Mouse (Mus musculus) adrenal gland, adult (tissue): ENCODE data around the gene Mrgpre.

Source experiments
- DNase-seq, 2 experiments: peaks; one replicate each; pipeline ENCODE4 v3.0.0; 2022 to 2023; ENCODE audit warnings: low spot score in 1 of 2; ENCODE audit not compliant: inconsistent age in 2 of 2

The Mrgpre gene

DNA sequence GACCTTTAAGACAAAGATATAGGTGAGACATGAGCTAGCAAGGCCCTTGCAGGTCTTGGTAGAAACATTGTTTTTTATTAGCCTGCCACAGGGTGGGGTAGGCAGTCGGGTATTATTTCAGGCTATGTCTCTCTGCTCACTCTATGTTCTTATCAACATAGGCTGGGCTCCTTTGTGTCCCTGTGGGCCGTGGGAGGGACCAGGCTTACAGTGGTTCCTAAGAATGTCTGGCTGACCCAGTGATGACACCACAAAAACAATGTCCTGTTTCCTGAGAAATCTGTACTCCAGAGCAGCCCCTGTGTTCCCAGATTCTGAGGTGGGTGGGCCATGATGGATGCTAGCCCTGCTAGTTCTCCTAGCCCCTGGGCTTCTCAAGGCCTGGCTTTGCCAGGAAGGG, 6.9 kb downstream of the Mrgpre start:
- DNase-seq, result no peak

DNA sequence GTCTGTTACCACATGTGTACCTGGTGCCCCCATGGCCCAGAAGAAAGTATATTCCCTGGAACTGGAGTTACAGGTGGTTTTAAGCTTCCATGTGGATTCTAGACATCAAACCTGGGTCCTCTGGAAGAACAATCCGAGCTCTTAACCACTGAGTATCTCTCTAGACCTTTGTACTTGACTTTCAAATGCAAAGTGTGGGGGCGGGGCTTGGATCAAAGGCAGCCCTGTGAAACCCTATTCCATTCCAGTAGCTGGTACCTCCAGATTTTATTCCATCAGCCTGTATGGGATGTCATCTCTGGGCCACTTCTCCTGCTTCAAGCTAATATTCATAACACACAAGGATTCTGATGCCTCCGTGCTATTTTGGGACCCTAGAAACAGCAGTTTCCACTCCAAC, 8.2 kb downstream of the Mrgpre start:
- DNase-seq, result no peak

DNA sequence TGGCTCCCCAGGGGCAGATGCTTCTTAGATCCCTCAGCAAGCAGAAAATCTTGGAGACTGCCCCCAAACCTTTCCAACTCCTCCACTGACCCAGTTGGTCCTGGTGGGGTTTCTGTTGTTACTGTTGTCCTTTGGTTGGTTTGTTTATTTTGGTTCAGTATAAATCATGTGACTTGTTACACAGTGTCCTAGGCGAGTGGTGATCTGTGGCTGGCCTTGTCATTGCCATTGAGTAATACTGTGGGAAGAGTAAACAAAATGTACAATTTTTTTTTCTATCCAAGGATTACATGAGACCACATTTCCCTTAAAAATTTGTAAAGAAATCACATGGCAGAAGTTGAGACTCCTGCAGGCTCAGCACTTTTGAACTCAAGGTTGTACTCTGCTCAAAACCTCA, 14.8 kb downstream of the Mrgpre start:
- peak; percentile 9 to 66 for DNase-seq

DNA sequence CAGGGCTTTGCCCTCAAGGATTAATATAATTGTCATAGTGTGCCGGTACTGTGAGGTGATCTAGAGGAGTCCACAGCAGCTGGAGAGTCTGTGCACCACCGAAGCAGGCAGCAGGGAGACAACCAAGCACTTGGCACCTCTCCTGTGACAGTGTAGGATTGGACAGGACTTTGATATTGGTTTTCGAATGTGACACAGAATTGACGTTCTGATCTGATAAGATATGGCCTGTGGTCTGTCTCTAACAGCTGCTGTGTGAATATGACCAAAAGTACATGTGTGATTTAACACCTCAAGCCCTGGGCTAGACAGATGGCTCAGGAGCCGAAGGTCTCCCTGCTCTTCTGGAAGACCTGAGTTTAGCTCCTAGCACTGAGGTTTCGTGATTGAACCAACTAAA, 16.0 kb downstream of the Mrgpre start:
- DNase-seq, result no peak

DNA sequence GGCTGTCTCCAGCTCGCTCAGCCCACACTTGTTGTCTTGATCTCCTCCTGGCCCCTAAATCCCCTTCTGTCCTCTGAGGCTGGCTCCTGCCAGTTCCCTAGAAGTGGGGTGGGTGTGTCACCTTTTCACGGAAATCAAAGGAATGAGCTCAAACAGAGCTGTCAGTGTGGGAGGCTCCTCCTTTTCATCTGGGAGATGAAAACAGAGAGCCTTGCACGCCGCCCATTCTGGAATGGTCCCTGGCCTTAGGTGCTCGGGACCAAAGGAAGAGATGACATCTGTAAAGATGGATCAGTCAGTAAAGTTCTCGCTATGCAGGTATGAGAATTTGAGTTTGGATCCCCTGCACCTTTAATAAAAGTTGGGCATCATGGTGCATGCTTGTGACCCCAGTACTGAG, 17.4 kb downstream of the Mrgpre start, which contains the start of gene Mrgprg:
Mrgprg (minus strand) TSS at position 101 of the 400 bp plus-strand sequence.
- DNase-seq, result no peak

DNA sequence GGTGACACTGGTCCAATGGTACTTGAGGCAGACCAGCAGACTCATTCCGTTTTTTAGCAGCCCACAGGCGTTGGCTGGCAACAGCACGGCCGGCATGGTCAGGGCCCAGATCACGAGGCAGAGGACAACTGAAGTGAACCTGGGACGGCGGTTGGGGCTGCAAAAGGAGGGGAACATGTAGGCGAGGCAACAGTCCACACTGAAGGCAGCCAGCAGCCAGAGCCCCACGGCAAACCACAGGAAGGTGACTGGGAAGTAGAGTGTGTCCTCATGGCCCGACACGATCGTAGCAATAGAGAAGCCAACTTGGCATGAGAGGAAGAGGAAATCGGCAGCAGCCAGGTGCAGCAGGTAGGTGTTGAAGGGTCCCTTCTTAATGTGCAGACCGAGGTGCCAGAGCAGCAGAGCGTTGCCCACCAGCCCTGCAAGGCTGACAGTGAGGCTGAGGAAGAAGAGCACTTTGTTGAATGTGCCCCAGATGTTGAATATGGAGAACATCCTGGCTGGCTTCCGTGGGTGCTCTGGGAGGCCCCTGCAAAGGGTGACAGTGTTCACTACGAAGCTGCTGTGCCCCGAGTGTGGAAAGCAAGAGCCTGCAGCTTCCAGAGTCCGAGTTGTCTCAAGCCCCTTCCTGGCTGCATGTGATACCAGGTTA, 19.3 kb downstream of the Mrgpre start:
- DNase-seq, result peak in 1 of 2 experiments; percentile 4

DNA sequence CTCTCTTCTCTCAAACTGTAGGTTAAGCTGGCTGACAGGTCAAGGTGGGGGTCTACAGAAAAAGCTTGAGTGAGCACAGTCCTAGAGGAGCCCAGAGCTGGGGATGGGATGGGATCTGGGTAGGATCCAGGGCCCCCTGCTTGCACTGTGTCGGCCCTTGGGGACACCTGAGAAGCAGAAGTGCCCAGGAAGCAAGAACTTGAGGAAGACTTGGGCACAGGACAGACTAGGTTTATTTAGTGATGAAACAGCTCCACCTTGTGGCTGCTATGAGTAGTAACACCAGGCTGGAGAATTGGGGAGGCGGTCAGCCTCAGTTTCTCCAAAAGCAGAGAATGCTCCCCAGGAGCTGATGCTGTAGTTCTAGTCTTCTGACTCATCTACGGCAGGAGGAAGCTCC, 20.5 kb downstream of the Mrgpre start:
- peak; percentile 22 to 57 for DNase-seq

DNA sequence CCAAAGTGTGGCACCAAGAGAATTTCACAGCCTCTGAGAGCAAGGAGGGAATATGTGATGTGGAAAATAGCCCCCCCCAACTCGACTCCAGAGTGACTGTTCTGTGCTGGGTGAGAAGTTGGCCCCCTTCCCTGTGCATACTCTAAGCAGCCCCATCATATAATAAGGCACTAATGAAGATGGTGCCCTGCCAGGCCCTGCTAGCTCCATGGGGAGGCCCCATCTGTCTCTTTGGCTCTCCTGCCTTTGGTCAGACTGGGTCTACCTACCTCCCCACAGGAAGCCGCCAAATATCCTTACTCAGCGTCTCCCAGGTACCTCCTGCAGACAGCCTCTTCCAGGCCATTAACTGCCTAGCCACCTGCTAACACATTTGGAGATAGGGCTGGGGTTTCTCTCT, 25.3 kb downstream of the Mrgpre start:
- DNase-seq, result no peak

DNA sequence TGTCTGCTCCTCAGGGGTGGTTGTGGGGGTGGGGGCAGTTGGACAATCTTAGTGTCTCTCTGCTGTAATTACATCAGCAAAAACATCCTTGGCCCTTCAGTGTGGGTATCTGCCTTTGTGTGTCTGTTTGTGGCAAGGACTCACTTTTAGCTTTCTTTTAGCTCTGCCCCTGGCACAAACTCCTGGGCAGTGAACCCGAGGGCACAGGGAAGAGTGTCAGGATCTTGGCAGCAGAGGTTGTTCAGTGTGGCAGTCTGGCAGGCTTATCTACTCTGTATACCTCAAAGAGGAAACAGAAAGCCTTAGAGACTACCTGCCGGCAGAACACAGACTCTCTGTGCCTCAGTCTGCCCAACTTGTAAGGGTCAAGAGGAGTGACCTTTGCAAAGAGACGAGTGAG, 26.6 kb downstream of the Mrgpre start:
- peak; percentile 3 to 42 for DNase-seq

DNA sequence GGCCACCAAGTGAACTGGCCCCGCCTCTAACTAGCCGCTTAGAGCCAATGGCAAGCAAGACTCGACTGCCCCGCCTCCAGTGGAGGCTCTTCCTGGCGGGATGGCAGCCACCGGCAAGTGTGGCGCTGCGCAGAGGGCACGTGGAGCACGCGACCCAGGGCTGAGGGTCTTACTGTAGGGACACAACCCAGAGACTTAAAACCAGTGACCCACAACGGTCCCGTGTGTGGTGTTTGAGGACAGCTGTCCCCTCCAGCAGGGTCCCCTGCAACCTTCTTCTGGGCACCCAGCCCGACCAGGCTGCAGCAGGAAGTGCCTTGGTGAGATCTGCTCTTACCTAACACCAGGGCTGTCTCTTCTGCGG, 27.3 kb downstream of the Mrgpre start:
- peak; percentile 83 to 93 for DNase-seq

DNA sequence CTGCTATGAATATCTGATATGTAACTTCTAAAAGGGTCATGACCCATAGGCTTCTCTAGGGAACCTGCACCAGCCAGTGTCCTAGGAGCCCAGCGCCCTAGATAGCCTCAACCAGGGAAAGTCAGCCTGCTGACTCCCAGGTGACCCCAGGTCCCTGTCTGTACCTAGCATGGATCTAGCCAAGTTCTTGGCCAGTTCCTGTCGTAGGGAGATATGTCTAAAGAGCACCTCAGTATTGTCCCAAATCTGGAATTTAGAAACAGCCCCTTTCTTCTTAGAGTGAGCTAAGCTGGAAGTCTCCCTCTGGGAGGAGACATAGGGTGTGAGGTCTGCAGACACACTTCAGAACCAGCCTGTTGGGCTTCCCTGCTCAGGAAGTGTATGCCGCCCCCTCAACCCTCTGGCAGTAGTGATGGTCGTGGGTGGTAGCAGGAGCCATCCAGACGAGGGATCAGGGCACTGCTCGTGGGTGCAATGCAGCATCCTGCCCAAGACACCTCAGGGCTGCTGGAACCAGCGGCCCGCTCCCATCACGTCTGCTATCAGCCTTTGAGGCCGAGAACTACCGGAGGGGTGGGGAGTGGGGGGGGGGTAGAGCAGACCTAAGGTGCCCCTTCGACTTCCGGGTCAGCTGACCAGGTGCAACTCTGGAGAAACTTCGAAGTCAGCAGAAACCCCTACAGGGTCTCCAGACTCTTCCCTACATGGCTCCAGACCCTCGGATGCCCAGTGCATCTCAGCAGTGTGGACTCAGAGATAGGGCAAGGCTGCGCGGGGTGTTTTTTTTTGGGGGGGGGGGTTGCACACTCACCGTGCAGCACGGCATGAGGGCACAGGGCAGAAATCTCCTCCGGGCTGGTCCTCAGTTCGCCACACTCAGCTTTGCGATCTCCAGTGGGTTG, 27.9 kb downstream of the Mrgpre start, which contains the start of gene Osbpl5:
Osbpl5 (minus strand) TSS at position 861 of the 902 bp plus-strand sequence.
- peak; percentile 7 to 38 for DNase-seq

DNA sequence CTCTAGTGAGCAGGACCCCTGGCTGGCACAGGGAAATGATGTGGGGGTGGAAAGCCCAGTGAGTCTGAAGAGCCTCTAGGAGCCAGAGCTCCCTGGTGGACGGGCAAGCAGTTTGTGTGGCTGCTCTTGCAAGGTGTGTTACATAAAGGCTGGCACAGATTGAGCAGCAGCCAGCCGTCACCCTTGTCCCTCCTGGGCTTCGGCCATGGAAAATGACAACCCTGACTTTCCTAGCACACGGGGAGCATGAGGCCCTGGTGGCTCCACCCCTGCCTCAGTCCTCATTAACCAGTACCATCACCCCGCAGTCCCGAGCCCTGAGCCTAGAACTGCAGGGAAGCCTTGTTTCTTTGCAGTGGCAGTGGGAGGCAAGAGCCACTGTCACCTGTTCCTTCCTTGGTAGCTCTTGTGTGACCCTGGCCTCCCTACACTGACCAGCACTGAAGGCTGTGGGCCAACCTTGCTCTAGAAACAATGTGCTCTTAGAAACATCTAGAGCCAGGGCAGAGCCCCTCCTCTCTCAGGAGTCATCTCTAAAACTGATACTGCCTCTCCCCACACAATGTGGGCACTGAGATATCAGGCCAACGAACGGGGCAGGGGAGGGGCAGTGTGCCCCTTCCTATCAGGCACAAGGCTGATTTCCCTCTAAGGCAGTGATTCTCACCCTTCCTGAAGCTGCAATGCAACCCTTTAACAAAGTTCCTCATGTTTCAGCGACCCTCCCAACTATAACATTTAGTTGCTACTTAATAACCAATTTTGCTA, 28.8 kb downstream of the Mrgpre start:
- peak; percentile 10 to 66 for DNase-seq

DNA sequence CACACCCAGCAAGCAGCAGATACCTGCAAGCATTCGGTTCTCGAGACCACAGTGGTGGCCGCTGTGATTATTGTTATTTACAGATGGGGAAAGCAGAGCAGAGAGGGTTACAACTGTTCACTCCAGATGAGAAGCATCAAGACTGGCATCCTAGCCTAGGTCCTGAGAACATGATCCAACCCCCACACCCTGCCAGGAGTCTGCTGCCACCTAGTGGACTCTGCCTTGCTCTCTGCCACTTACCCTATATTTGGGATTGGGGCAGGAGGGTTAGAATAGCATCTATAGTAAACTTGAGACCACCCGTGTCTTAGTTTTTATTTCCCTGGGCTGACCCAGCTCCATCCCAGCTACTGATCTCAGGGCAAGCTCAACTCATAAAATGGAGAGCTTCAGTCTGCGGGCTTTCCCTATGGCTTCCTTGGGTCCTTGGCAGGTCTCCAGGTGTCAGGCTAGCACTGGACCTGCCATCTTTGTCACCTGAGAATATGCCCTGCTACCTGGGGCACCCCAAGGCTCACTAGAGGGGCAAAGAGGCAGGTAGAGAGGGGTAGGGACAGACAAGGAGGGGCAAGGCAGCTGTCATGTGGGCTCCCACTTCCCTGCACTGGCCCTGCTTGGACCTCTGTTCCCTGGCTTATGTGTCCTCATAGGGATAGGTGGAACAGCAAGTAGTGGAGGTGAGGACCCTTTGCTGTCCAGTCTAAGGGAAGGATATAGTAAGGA, 30.1 kb downstream of the Mrgpre start:
- DNase-seq, result peak; percentile 50 to 85

DNA sequence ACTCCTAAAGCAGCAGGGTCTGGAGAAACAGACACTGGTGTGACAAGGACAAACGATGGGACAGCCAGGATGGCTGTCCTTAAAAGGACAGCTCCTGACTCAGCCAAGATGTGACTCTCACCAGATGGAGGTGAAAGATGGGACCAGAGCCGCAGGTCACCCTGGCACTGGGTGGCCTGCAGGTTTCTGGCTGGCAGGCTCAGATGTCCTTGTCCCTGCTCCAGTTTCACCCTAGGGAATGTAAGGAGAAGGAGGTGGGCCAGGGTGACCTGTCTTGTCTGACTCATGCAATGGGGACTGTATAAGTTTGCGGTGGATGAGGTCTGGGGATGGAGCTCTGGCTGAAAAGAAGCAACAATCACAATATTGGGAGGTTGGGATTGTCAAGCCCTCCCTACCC, 31.7 kb downstream of the Mrgpre start:
- peak in 1 of 2 experiments; percentile 72 for DNase-seq

DNA sequence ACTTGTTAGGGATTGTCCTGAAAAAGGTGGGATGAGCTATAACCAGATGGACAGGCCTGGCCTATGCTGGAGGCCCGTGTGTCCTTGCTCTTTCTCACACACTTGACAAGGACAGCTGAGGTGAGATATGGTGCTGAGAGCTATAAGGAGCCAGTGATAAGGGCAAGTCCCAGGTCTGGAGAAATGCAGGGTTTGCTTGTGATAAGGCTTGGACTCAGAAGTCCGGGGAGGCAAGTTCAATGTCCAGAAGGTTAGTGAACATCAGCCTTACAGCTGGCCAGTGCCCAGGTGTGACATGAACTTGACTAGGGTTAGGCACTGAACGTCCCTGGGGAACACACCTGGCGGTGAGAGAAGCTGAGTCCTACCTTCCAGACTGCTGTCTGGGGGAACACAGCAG, 32.2 kb downstream of the Mrgpre start:
- DNase-seq, result peak in 1 of 2 experiments; percentile 73

DNA sequence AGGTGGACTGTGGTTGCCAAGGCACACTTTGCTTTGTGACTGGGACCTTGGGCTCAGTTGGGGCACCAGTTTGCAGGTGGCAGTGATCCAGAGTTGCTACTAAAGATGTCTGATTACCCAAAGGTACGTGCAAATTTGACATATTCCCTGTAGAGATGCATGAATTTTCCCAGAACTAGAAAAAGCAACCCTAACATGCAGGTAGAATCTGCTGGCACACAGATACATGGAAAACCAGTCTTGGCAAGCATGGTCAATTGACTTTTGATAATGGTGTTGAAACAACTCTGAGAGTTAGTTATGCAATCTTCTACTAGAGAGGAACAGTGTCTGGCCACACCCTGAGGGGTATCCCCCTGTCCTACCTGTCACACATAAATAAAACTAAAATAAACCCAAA, 32.9 kb downstream of the Mrgpre start:
- peak in 1 of 2 experiments; percentile 63 for DNase-seq

DNA sequence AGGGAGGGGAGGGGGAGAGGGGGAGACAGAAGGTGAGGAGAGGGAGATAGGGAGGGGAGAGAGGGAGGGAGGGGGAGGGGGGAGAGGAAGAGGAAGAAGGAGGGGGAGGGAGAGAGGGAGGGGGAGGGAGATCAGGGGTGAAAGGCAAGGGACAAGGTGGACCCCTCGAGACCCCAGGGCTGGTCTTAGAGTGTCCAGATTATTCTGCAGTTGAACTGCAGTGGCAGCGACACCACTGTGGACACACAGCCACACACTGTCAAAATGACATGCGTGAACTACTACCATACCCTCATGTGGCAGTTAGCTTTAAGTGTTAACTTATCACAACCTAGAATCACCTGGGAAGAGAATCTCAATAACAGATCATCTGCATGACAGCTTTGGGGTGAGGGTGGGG, 35.3 kb downstream of the Mrgpre start:
- no peak for DNase-seq

DNA sequence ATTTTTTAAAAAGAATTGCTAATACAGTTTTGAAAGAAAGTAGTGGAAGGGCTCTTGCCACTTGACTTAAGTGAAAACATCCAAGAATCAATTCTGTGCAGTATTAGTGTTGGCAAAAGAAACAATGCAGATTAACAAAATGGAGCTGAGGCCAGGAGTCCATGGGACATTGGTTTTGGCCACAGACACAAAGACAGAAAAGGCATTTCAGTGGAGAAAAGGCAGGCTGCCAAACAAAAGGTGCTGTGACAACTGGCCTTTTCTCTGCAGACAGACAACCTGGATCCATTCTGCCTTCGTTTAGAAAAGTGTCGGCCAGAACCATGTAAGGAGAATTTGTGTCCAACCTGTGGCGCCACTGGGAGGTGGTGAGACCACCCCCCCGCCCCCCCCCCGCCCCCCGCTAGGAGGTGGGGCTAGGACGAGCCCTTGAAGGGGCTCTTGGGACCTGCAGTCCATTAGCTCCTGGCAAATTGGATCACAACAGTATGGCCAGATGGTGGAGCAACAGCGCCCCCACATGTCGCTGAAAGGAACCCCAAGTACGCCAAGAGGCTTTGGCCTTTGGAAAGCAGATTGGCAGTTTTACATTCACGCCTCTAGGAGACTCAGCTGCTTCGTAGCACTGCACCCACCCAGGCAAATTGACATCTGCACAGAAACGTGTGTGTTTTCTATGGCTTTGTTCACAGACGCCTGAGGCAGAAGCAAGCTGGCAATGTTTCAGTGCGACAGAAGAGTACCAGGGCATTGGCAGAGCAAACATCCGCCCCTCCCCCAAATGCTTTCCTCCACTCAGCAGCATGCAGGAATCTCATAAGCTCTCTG, 36.0 kb downstream of the Mrgpre start:
- peak; percentile 86 to 95 for DNase-seq

DNA sequence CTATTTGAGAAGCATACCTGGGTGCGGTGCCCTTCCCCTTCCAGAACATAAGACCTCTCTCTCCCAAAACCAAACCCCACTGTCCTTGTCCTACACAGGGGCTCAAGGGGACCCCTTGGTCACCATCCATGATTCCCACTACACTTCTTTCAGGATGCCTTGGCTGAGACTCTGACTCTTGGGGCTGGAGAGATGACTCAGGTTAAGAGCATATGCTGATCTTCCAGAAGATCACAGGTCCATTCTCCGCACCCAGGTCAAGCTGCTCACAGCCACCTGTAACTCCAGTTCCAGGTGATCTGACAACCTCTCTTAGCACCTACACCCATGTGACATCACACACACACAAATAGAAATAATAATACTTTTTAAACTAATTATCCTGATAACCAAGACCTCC, 43.6 kb downstream of the Mrgpre start:
- peak in 1 of 2 experiments; percentile 44 for DNase-seq
